Mouse (Mus musculus): Measurements from ENCODE around the gene Fbxl17. TPM values are rescaled to one million over a fixed set of nuclear protein-coding genes. Genes with fewer than 3 reads are reported as not detected.

Gene Fbxl17
- total and polyA plus RNA-seq, 3 experiments: 19.2 to 28.6 (median 26.4) TPM

GRCm38 (mm10) chr17:63165847-63166246, 334.0 kb downstream of the Fbxl17 start:
- DNase-seq: no peak

GRCm38 (mm10) chr17:63164289-63164688, 335.5 kb downstream of the Fbxl17 start:
- no peak for DNase-seq

- DNase-seq: peak; percentile 29
Measured at GRCm38 (mm10) chr17:63161953-63162352, 337.9 kb downstream of the Fbxl17 start.

GRCm38 (mm10) chr17:63159196-63159595, 340.6 kb downstream of the Fbxl17 start:
- DNase-seq: no peak

- no peak for DNase-seq
Measured at GRCm38 (mm10) chr17:63158436-63158835, 341.4 kb downstream of the Fbxl17 start.

GRCm38 (mm10) chr17:63157906-63158305, 341.9 kb downstream of the Fbxl17 start:
- no peak for DNase-seq

GRCm38 (mm10) chr17:63157019-63157418, 342.8 kb downstream of the Fbxl17 start:
- DNase-seq: no peak

GRCm38 (mm10) chr17:63146514-63146913, 353.3 kb downstream of the Fbxl17 start:
- no peak for DNase-seq

- peak; percentile 63 for DNase-seq
Measured at GRCm38 (mm10) chr17:63145751-63146491, 353.9 kb downstream of the Fbxl17 start.

- no peak for DNase-seq
Measured at GRCm38 (mm10) chr17:63145311-63145741, 354.5 kb downstream of the Fbxl17 start.

GRCm38 (mm10) chr17:63143825-63144224, 356.0 kb downstream of the Fbxl17 start:
- DNase-seq: no peak

GRCm38 (mm10) chr17:63134805-63135204, 365.0 kb downstream of the Fbxl17 start:
- DNase-seq: no peak

- DNase-seq: no peak
Measured at GRCm38 (mm10) chr17:63122427-63122826, 377.4 kb downstream of the Fbxl17 start.

- no peak for DNase-seq
Measured at GRCm38 (mm10) chr17:63119701-63120100, 380.1 kb downstream of the Fbxl17 start.

GRCm38 (mm10) chr17:63119077-63119476, 380.7 kb downstream of the Fbxl17 start:
- DNase-seq: no peak

- no peak for DNase-seq
Measured at GRCm38 (mm10) chr17:63117130-63117529, 382.7 kb downstream of the Fbxl17 start.

GRCm38 (mm10) chr17:63114399-63115085, 385.3 kb downstream of the Fbxl17 start:
- no peak for DNase-seq

- no peak for DNase-seq
Measured at GRCm38 (mm10) chr17:63112826-63113225, 387.0 kb downstream of the Fbxl17 start.

GRCm38 (mm10) chr17:63110994-63111393, 388.8 kb downstream of the Fbxl17 start:
- DNase-seq: peak; percentile 21

- DNase-seq: no peak
Measured at GRCm38 (mm10) chr17:63110211-63110755, 389.5 kb downstream of the Fbxl17 start.

- DNase-seq: no peak
Measured at GRCm38 (mm10) chr17:63108035-63108434, 391.8 kb downstream of the Fbxl17 start.

- no peak for DNase-seq
Measured at GRCm38 (mm10) chr17:63107515-63107914, 392.3 kb downstream of the Fbxl17 start.

GRCm38 (mm10) chr17:63095553-63095952, 404.3 kb downstream of the Fbxl17 start:
- no peak for DNase-seq

All from adrenal gland, adult 2 months (tissue).